Mouse (Mus musculus): ENCODE measurements around the gene Etnk2.

- TF ChIP-seq POLR2A (IDR thresholded peaks at IDR 0.05; ENCODE audit: borderline replicate concordance, insufficient read depth, low read length), result no peak
- no peak for TF ChIP-seq CTCF (IDR thresholded peaks at IDR 0.05; ENCODE audit: borderline replicate concordance, insufficient read depth, low read depth, low read length)
Observed at GRCm38 (mm10) chr1:133424547-133425140, 61.3 kb downstream of the Etnk2 start.

Measured in cerebellum, adult 2 months (tissue).